Mouse (Mus musculus) heart, postnatal 4 days (tissue): ENCODE results near the gene Cpsf2. TPM values are rescaled to one million over a fixed set of nuclear protein-coding genes. Genes with fewer than 3 reads are reported as not detected.
A peak's percentile ranks its signal among the peaks of the same experiment; 100 is the strongest.

Experiments
- DNase-seq: peaks from one replicate; pipeline ENCODE4 v3.0.0; 2021
- total RNA-seq, 2 experiments: library from RNA; stranded (reverse); gene quantifications; 2 replicates each; pipeline ENCODE4 v1.2.3; 2021

Gene Cpsf2
- total RNA-seq, 2 experiments from 2014 or later = 24.1 to 24.6 TPM

- DNase-seq = no peak
These were observed 4.5 kb downstream of the Cpsf2 start for GRCm38 (mm10) chr12:101980266-101980665.

GRCm38 (mm10) chr12:101981559-101981958, 5.8 kb downstream of the Cpsf2 start:
- no peak for DNase-seq

GRCm38 (mm10) chr12:101982977-101983376, 7.2 kb downstream of the Cpsf2 start:
- DNase-seq = no peak

- DNase-seq = peak; percentile 10
These were observed 9.3 kb downstream of the Cpsf2 start for GRCm38 (mm10) chr12:101985110-101985509.

GRCm38 (mm10) chr12:101987659-101988058, 11.9 kb downstream of the Cpsf2 start:
- DNase-seq = no peak

GRCm38 (mm10) chr12:101994576-101995467, 19.0 kb downstream of the Cpsf2 start:
- no peak for DNase-seq

- DNase-seq = no peak
These were observed 23.1 kb downstream of the Cpsf2 start for GRCm38 (mm10) chr12:101998929-101999328.

GRCm38 (mm10) chr12:102000785-102001184, 25.0 kb downstream of the Cpsf2 start:
- no peak for DNase-seq

- no peak for DNase-seq
These were observed 32.6 kb downstream of the Cpsf2 start for GRCm38 (mm10) chr12:102008111-102008977.

- no peak for DNase-seq
These were observed 33.8 kb downstream of the Cpsf2 start for GRCm38 (mm10) chr12:102009551-102009950.

- DNase-seq = no peak
These were observed 38.6 kb downstream of the Cpsf2 start for GRCm38 (mm10) chr12:102014411-102014810.

GRCm38 (mm10) chr12:102015127-102015526, 39.3 kb downstream of the Cpsf2 start:
- no peak for DNase-seq

- DNase-seq = no peak
These were observed 46.1 kb downstream of the Cpsf2 start for GRCm38 (mm10) chr12:102021923-102022322.

- no peak for DNase-seq
These were observed 53.4 kb downstream of the Cpsf2 start for GRCm38 (mm10) chr12:102029184-102029583.

- no peak for DNase-seq
These were observed 54.2 kb downstream of the Cpsf2 start for GRCm38 (mm10) chr12:102029892-102030446.

- DNase-seq = no peak
These were observed 59.1 kb downstream of the Cpsf2 start for GRCm38 (mm10) chr12:102034934-102035333.

- no peak for DNase-seq
These were observed 64.1 kb downstream of the Cpsf2 start for GRCm38 (mm10) chr12:102039861-102040260.

GRCm38 (mm10) chr12:102041699-102042098, 65.9 kb downstream of the Cpsf2 start:
- no peak for DNase-seq

GRCm38 (mm10) chr12:102042247-102042646, 66.5 kb downstream of the Cpsf2 start:
- no peak for DNase-seq

- no peak for DNase-seq
These were observed 68.1 kb downstream of the Cpsf2 start for GRCm38 (mm10) chr12:102043840-102044239.

GRCm38 (mm10) chr12:102054155-102054554, 78.4 kb downstream of the Cpsf2 start:
- DNase-seq = no peak

GRCm38 (mm10) chr12:102055758-102056157, 80.0 kb downstream of the Cpsf2 start:
- DNase-seq = no peak
